9 mouse cellular contexts compared by ENCODE assay signal in genomic region chr3:156562424-156562785, GRCm38 (mm10). TPM values are rescaled to one million over a fixed set of nuclear protein-coding genes. Genes with fewer than 3 reads are reported as not detected.
DNase-seq lines count a peak whose midpoint lies in the region; ATAC-seq and TF ChIP-seq lines count a peak whose summit lies in the region.
"Had no signal": no experiment of that assay in that cellular context is flagged by ENCODE, and none has a peak within 500 bp of the region (broad histone marks: within the 10 kb centered on the region; RNA-seq: fewer than 3 reads in every experiment).

No protein-coding gene starts in this region.

- no peaks in the 10 kb centered on the region for H3K9me3 ChIP-seq in heart, embryonic 10.5 days
- H3K9me3 ChIP-seq in megakaryocyte, embryonic 14.5 days: no peaks in the 10 kb centered on the region
- H3K9me3 ChIP-seq in hindbrain, embryonic 14.5 days (ENCODE audit: control insufficient read depth, low read length): no peaks in the 10 kb centered on the region
- H3K9me3 ChIP-seq in midbrain, postnatal 0 days (ENCODE audit: low read length): no peaks in the 10 kb centered on the region

- peak overlapping the region; percentile 85 for H3K9ac ChIP-seq in hindbrain, embryonic 14.5 days
- H3K9ac ChIP-seq in midbrain, postnatal 0 days (replicated peaks; ENCODE audit: low read length, poor library complexity, severe bottlenecking): peak overlapping the region; percentile 84

- H3K36me3 ChIP-seq in heart, embryonic 10.5 days: no peaks in the 10 kb centered on the region
- H3K36me3 ChIP-seq in megakaryocyte, embryonic 14.5 days (replicated peaks; ENCODE audit: low read length): no peaks in the 10 kb centered on the region
- H3K36me3 ChIP-seq in hindbrain, embryonic 14.5 days (replicated peaks; ENCODE audit: control insufficient read depth, insufficient read depth): no peaks in the 10 kb centered on the region
- no peaks in the 10 kb centered on the region for H3K36me3 ChIP-seq in midbrain, postnatal 0 days (ENCODE audit: insufficient read depth, low read length)
- H3K36me3 ChIP-seq: G1E had no signal

- DNase-seq in heart, embryonic 10.5 days (ENCODE audit: low spot score): no peak
- no peak for DNase-seq in heart, postnatal 25 days (ENCODE audit: low spot score)
- DNase-seq in hindbrain, embryonic 14.5 days (ENCODE audit: low spot score): no peak
- peak; percentile 35 for DNase-seq in midbrain, postnatal 0 days (ENCODE audit: low spot score)
- no peak for DNase-seq in spleen, postnatal 10 days (ENCODE audit: low spot score in 2 of 2)

- intact Hi-C loops in heart, postnatal 25 days (cut with DNase I): no loop called here

- H3K27me3 ChIP-seq in heart, embryonic 10.5 days (ENCODE audit: insufficient read depth, poor library complexity, severe bottlenecking): peaks cover 61% of the 10 kb centered on the region
- H3K27me3 ChIP-seq in megakaryocyte, embryonic 14.5 days (replicated peaks): peaks cover 48% of the 10 kb centered on the region
- H3K27me3 ChIP-seq in hindbrain, embryonic 14.5 days (ENCODE audit: control insufficient read depth, insufficient read depth, low read length): 0 out of 2 replicates have a peak, but pooled peaks cover 2% of the 10 kb centered on the region
- no peaks in the 10 kb centered on the region for H3K27me3 ChIP-seq in midbrain, postnatal 0 days (ENCODE audit: insufficient read depth, low read length)

- peak overlapping the region; percentile 79 for H3K4me2 ChIP-seq in hindbrain, embryonic 14.5 days (replicated peaks)
- H3K4me2 ChIP-seq in midbrain, postnatal 0 days (ENCODE audit: low read depth, low read length, poor library complexity, severe bottlenecking): peak overlapping the region; percentile 54

- TF ChIP-seq CTCF in midbrain, postnatal 0 days (IDR thresholded peaks at IDR 0.05): no peak

- 0% methylated on average over 10 of the region's 10 CpGs for WGBS in heart, embryonic 10.5 days
- under 1% methylated on average over 10 of the region's 10 CpGs for WGBS in hindbrain, embryonic 14.5 days
- WGBS in midbrain, postnatal 0 days: 0% methylated on average over 10 of the region's 10 CpGs

- H3K27ac ChIP-seq in heart, embryonic 10.5 days: peak overlapping the region; percentile 74; the same call in 1 of the 2 replicates
- peak overlapping the region; percentile 95 for H3K27ac ChIP-seq in hindbrain, embryonic 14.5 days
- H3K27ac ChIP-seq in midbrain, postnatal 0 days (ENCODE audit: low read depth, low read length): peak overlapping the region; percentile 95

- no peak for ATAC-seq in megakaryocyte, adult 5-6 weeks (ENCODE audit: poor library complexity, severe bottlenecking)
- no peak for ATAC-seq in hindbrain, embryonic 14.5 days (ENCODE audit: low FRiP score)
- ATAC-seq in midbrain, postnatal 0 days (ENCODE audit: low FRiP score): no peak
- ATAC-seq in inflammation-experienced regulatory T-cells, adult 6 months: no peak

- H3K4me3 ChIP-seq in heart, embryonic 10.5 days: peak overlapping the region; percentile 77
- peak overlapping the region; percentile 77 for H3K4me3 ChIP-seq in megakaryocyte, embryonic 14.5 days (replicated peaks)
- peak overlapping the region; percentile 59 for H3K4me3 ChIP-seq in hindbrain, embryonic 14.5 days (replicated peaks; ENCODE audit: low read length)
- peak overlapping the region; percentile 80 for H3K4me3 ChIP-seq in midbrain, postnatal 0 days (ENCODE audit: low read depth, low read length)

- peaks cover 4% of the 10 kb centered on the region; the same call in 1 of the 2 replicates for H3K4me1 ChIP-seq in heart, embryonic 10.5 days
- peaks cover 16% of the 10 kb centered on the region for H3K4me1 ChIP-seq in megakaryocyte, embryonic 14.5 days
- peaks cover 21% of the 10 kb centered on the region for H3K4me1 ChIP-seq in hindbrain, embryonic 14.5 days (replicated peaks; ENCODE audit: control insufficient read depth, insufficient read depth, low read length)
- H3K4me1 ChIP-seq in midbrain, postnatal 0 days (ENCODE audit: insufficient read depth, low read length): no peaks in the 10 kb centered on the region

RNA-seq across cellular contexts. Expression of gene Negr1, which starts 0.8 kb away (rescaled TPM):
- 1.3 and 2.0 TPM in 2 replicates for polyA plus RNA-seq in heart, embryonic 10.5 days (2016; fragmentation: Nextera tagmentation; extraction: Ambion mirVana)
- 1 to 10 TPM in 1 of 2 experiments, under 1 TPM in 1; 0.75 to 1.0 TPM for total RNA-seq in heart, postnatal 25 days (2021)
- not detected in 2 replicates for polyA plus RNA-seq in megakaryocyte, embryonic 14.5 days (2012; ENCODE audit: insufficient read depth, low replicate concordance)
- 0.05 and 0.18 TPM in 2 replicates for total RNA-seq in megakaryocyte, adult 5-6 weeks (2015)
- total RNA-seq in megakaryocyte, adult 5-6 weeks (2017): 0.04 and 0.62 TPM in 2 replicates
- 46.2 and 50.4 TPM in 2 replicates for polyA plus RNA-seq in hindbrain, embryonic 14.5 days (2014; fragmentation: Nextera tagmentation; extraction: Ambion mirVana)
- 180 and 218 TPM in 2 replicates for total RNA-seq in midbrain, postnatal 0 days (2014; rRNA removed)
- 72.4 and 80.2 TPM in 2 replicates for polyA plus RNA-seq in midbrain, postnatal 0 days (2015; fragmentation: Nextera tagmentation; extraction: Ambion mirVana)
- not detected for polyA plus RNA-seq in inflammation-experienced regulatory T-cells, adult 6 months (2017; shearing (Covaris generic))
- polyA plus RNA-seq: G1E had no signal

Comparison
In these comparisons a context has a peak if more than half of its experiments do, and no peak if none do; other contexts are left out.
1. RNA of gene Negr1, which starts 0.8 kb away (polyA plus RNA-seq): 72.4 to 80.2 TPM in midbrain, postnatal 0 days and 46.2 to 50.4 TPM in hindbrain, embryonic 14.5 days; 1.3 to 2.0 TPM in heart, embryonic 10.5 days, not detected in megakaryocyte, embryonic 14.5 days and not detected in inflammation-experienced regulatory T-cells, adult 6 months; every median in the first group is over 10 times any median in the second.
2. Peak in every context shown above with its lines, with median percentiles within 50 percentile points of each other: H3K27ac ChIP-seq and H3K4me3 ChIP-seq.